Mouse (Mus musculus) limb, embryonic 14.5 days (tissue): ENCODE measurements around the gene Ppp1r15a. TPM values are rescaled to one million over a fixed set of nuclear protein-coding genes. Genes with fewer than 3 reads are reported as not detected.

Source experiments
- ATAC-seq: fragments of 200-750 bp; cut with Nextera tagmentation; 2 replicates; pipeline ENCODE4 v1.8.0; 2017; ENCODE audit warnings: low read depth, moderate number of reproducible peaks, moderate TSS enrichment; ENCODE audit not compliant: low FRiP score
- DNase-seq: peaks from one replicate; pipeline ENCODE4 v3.0.0-alpha.2; 2015; ENCODE audit warnings: low spot score
- H3K27ac ChIP-seq: fragments of 300-500 bp; sonication (generic); replicated peaks from 2 replicates; pipeline ENCODE4 v1.5.1; 2014; ENCODE audit warnings: low read depth, mild to moderate bottlenecking, low read length, moderate library complexity, mixed read lengths
- H3K27me3 ChIP-seq: fragments of 300-500 bp; sonication (generic); 2 replicates; pipeline ENCODE4 v1.6.1; 2014; ENCODE audit warnings: low read length, mixed read lengths; ENCODE audit not compliant: control insufficient read depth, insufficient read depth
- H3K36me3 ChIP-seq: fragments of 300-500 bp; sonication (generic); 2 replicates; pipeline ENCODE4 v1.6.1; 2014; ENCODE audit warnings: mild to moderate bottlenecking, low read length, moderate library complexity, mixed read lengths; ENCODE audit not compliant: control insufficient read depth, insufficient read depth
- H3K4me1 ChIP-seq: fragments of 300-500 bp; sonication (generic); 2 replicates; pipeline ENCODE4 v1.6.1; 2014; ENCODE audit warnings: antibody characterized with exemption, low read length, mixed read lengths; ENCODE audit not compliant: control insufficient read depth, insufficient read depth
- H3K4me2 ChIP-seq: fragments of 300-500 bp; sonication (generic); replicated peaks from 2 replicates; pipeline ENCODE4 v1.6.1; 2014; ENCODE audit warnings: low read depth, mild to moderate bottlenecking, low read length, moderate library complexity; ENCODE audit not compliant: severe bottlenecking
- H3K4me3 ChIP-seq: fragments of 300-500 bp; sonication (generic); replicated peaks from 2 replicates; pipeline ENCODE4 v1.5.1; 2014; ENCODE audit warnings: low read length
- H3K9ac ChIP-seq: fragments of 300-500 bp; sonication (generic); 2 replicates; pipeline ENCODE4 v1.6.1; 2014; ENCODE audit warnings: mild to moderate bottlenecking, low read depth, low read length, moderate library complexity; ENCODE audit not compliant: severe bottlenecking
- H3K9me3 ChIP-seq: fragments of 300-500 bp; sonication (generic); 2 replicates; pipeline ENCODE4 v1.6.1; 2016; ENCODE audit warnings: low read length; ENCODE audit not compliant: control insufficient read depth
- POLR2A ChIP-seq: fragments of 200-500 bp; IDR thresholded peaks from 2 replicates; pipeline ENCODE4 v1.8.0; 2012; ENCODE audit warnings: inconsistent platforms, mild to moderate bottlenecking, moderate library complexity, borderline replicate concordance; ENCODE audit not compliant: insufficient read depth, insufficient read length; ENCODE audit errors: extremely low read depth
- WGBS: fragments of 180-500 bp; shearing (Covaris S2); extraction: QIAGEN DNeasy Blood & Tissue Kit; methylation state at CpG from one replicate; pipeline ENCODE4 v1.1.7; 2014; 5-methylcytosine and 5-hydroxymethylcytosine counted together
- polyA plus RNA-seq, 2 experiments: library from polyadenylated mRNA; depleted of rRNA in 1 of 2; stranded (reverse) in 1 of 2; unstranded in 1 of 2; fragments of >200 nt; fragmentation: Nextera tagmentation in 1 of 2; extraction: Ambion mirVana in 1 of 2; gene quantifications; 2 replicates each; pipeline versions ENCODE4 v1.2.1 to v1.2.3; 2012 to 2014

Ppp1r15a gene
- polyA plus RNA-seq, 2 experiments, result 22.1 to 27.5 TPM

- no peaks in the 10 kb centered on the region for H3K9me3 ChIP-seq
- no peak overlapping the region for H3K9ac ChIP-seq
- no peaks in the 10 kb centered on the region for H3K4me1 ChIP-seq
- H3K4me3 ChIP-seq, result no peak overlapping the region
- no peak for TF ChIP-seq POLR2A
- 0 out of 2 replicates have a peak, but pooled peaks cover 3% of the 10 kb centered on the region for H3K36me3 ChIP-seq
- H3K27ac ChIP-seq, result no peak overlapping the region
- WGBS, result 50% methylated on average over 1 of the region's 1 CpGs
- no peak for DNase-seq
- no peak for ATAC-seq
- no peak overlapping the region for H3K4me2 ChIP-seq
- H3K27me3 ChIP-seq, result no peaks in the 10 kb centered on the region
Observed at GRCm38 (mm10) chr7:45476453-45476852, 49.6 kb downstream of the Ppp1r15a start.

- WGBS, result 64% methylated on average over 16 of the region's 16 CpGs
- H3K9me3 ChIP-seq, result no peaks in the 10 kb centered on the region
- no peak for TF ChIP-seq POLR2A
- no peak overlapping the region for H3K27ac ChIP-seq
- ATAC-seq, result no peak
- H3K36me3 ChIP-seq, result 0 out of 2 replicates have a peak, but pooled peaks cover 3% of the 10 kb centered on the region
- H3K4me1 ChIP-seq, result no peaks in the 10 kb centered on the region
- H3K27me3 ChIP-seq, result no peaks in the 10 kb centered on the region
- H3K9ac ChIP-seq, result peak overlapping the region; percentile 38; the same call in 1 of the 2 replicates
- peak overlapping the region; percentile 41; the same call in 1 of the 2 replicates for H3K4me2 ChIP-seq
- no peak for DNase-seq
- peak overlapping the region; percentile 25; the same call in 1 of the 2 replicates for H3K4me3 ChIP-seq
Observed at GRCm38 (mm10) chr7:45475291-45475969, 50.6 kb downstream of the Ppp1r15a start.

Other genes with a start within 250 kb of the Ppp1r15a start
Only the 30 nearest of the 34 such genes appear.
- gene Hrc, start 191.0 kb downstream of the Ppp1r15a start, polyA plus RNA-seq (2012; rRNA removed), result 9.5 and 17.9 TPM in 2 replicates
- gene Hrc, start 191.0 kb downstream of the Ppp1r15a start, polyA plus RNA-seq (2014; fragmentation: Nextera tagmentation; extraction: Ambion mirVana), result 4.1 and 5.9 TPM in 2 replicates
- 12.3 and 13.8 TPM in 2 replicates for gene Ppfia3, start 159.2 kb downstream of the Ppp1r15a start, polyA plus RNA-seq (2012; rRNA removed)
- 8.4 and 9.0 TPM in 2 replicates for gene Ppfia3, start 159.2 kb downstream of the Ppp1r15a start, polyA plus RNA-seq (2014; fragmentation: Nextera tagmentation; extraction: Ambion mirVana)
- gene Lin7b, start 155.7 kb downstream of the Ppp1r15a start, polyA plus RNA-seq (2012; rRNA removed), result 4.1 and 4.7 TPM in 2 replicates
- gene Lin7b, start 155.7 kb downstream of the Ppp1r15a start, polyA plus RNA-seq (2014; fragmentation: Nextera tagmentation; extraction: Ambion mirVana), result 1.7 and 2.2 TPM in 2 replicates
- gene Snrnp70, start 130.5 kb downstream of the Ppp1r15a start, polyA plus RNA-seq (2012; rRNA removed), result 539 and 694 TPM in 2 replicates
- 69.7 and 73.7 TPM in 2 replicates for gene Snrnp70, start 130.5 kb downstream of the Ppp1r15a start, polyA plus RNA-seq (2014; fragmentation: Nextera tagmentation; extraction: Ambion mirVana)
- 0.10 TPM in 2 replicates for gene Kcna7, start 120.6 kb downstream of the Ppp1r15a start, polyA plus RNA-seq (2012; rRNA removed)
- gene Kcna7, start 120.6 kb downstream of the Ppp1r15a start, polyA plus RNA-seq (2014; fragmentation: Nextera tagmentation; extraction: Ambion mirVana), result 0.11 TPM in 1 of 2 replicates, not detected in the other
- gene Ntf5, start 112.6 kb downstream of the Ppp1r15a start, polyA plus RNA-seq (2012; rRNA removed), result 4.2 and 4.5 TPM in 2 replicates
- gene Ntf5, start 112.6 kb downstream of the Ppp1r15a start, polyA plus RNA-seq (2014; fragmentation: Nextera tagmentation; extraction: Ambion mirVana), result 4.4 and 6.0 TPM in 2 replicates
- gene Lhb, start 105.4 kb downstream of the Ppp1r15a start, polyA plus RNA-seq (2012; rRNA removed), result 0.50 and 1.4 TPM in 2 replicates
- gene Lhb, start 105.4 kb downstream of the Ppp1r15a start, polyA plus RNA-seq (2014; fragmentation: Nextera tagmentation; extraction: Ambion mirVana), result not detected in 2 replicates
- 44.1 and 59.1 TPM in 2 replicates for gene Gys1, start 91.4 kb downstream of the Ppp1r15a start, polyA plus RNA-seq (2012; rRNA removed)
- gene Gys1, start 91.4 kb downstream of the Ppp1r15a start, polyA plus RNA-seq (2014; fragmentation: Nextera tagmentation; extraction: Ambion mirVana), result 35.8 and 37.3 TPM in 2 replicates
- 120 TPM in 2 replicates for gene Ruvbl2, start 88.2 kb downstream of the Ppp1r15a start, polyA plus RNA-seq (2012; rRNA removed)
- 119 and 126 TPM in 2 replicates for gene Ruvbl2, start 88.2 kb downstream of the Ppp1r15a start, polyA plus RNA-seq (2014; fragmentation: Nextera tagmentation; extraction: Ambion mirVana)
- gene Ftl1, start 66.4 kb downstream of the Ppp1r15a start, polyA plus RNA-seq (2012; rRNA removed), result 1,503 and 2,450 TPM in 2 replicates
- gene Ftl1, start 66.4 kb downstream of the Ppp1r15a start, polyA plus RNA-seq (2014; fragmentation: Nextera tagmentation; extraction: Ambion mirVana), result 4,726 and 4,986 TPM in 2 replicates
- gene Bax, start 59.4 kb downstream of the Ppp1r15a start, polyA plus RNA-seq (2012; rRNA removed), result 127 and 164 TPM in 2 replicates
- gene Bax, start 59.4 kb downstream of the Ppp1r15a start, polyA plus RNA-seq (2014; fragmentation: Nextera tagmentation; extraction: Ambion mirVana), result 133 and 140 TPM in 2 replicates
- gene Tulp2, start 44.4 kb downstream of the Ppp1r15a start, polyA plus RNA-seq (2012; rRNA removed), result 0.82 and 1.3 TPM in 2 replicates
- gene Tulp2, start 44.4 kb downstream of the Ppp1r15a start, polyA plus RNA-seq (2014; fragmentation: Nextera tagmentation; extraction: Ambion mirVana), result 1.2 and 2.0 TPM in 2 replicates
- not detected in 2 replicates for gene Gm45808, start 39.5 kb downstream of the Ppp1r15a start, polyA plus RNA-seq (2012; rRNA removed)
- not detected in 2 replicates for gene Gm45808, start 39.5 kb downstream of the Ppp1r15a start, polyA plus RNA-seq (2014; fragmentation: Nextera tagmentation; extraction: Ambion mirVana)
- gene Dhdh, start 37.5 kb downstream of the Ppp1r15a start, polyA plus RNA-seq (2012; rRNA removed), result 2.4 and 2.9 TPM in 2 replicates
- gene Dhdh, start 37.5 kb downstream of the Ppp1r15a start, polyA plus RNA-seq (2014; fragmentation: Nextera tagmentation; extraction: Ambion mirVana), result 2.0 and 2.6 TPM in 2 replicates
- gene Nucb1, start 15.9 kb downstream of the Ppp1r15a start, polyA plus RNA-seq (2012; rRNA removed), result 293 and 299 TPM in 2 replicates
- 239 and 254 TPM in 2 replicates for gene Nucb1, start 15.9 kb downstream of the Ppp1r15a start, polyA plus RNA-seq (2014; fragmentation: Nextera tagmentation; extraction: Ambion mirVana)
- 13.1 and 17.2 TPM in 2 replicates for gene Plekha4, start 62 bp upstream of the Ppp1r15a start, polyA plus RNA-seq (2012; rRNA removed)
- gene Plekha4, start 62 bp upstream of the Ppp1r15a start, polyA plus RNA-seq (2014; fragmentation: Nextera tagmentation; extraction: Ambion mirVana), result 4.3 and 4.6 TPM in 2 replicates
- 1.1 and 1.2 TPM in 2 replicates for gene Hsd17b14, start 28.6 kb upstream of the Ppp1r15a start, polyA plus RNA-seq (2012; rRNA removed)
- 0.44 and 0.92 TPM in 2 replicates for gene Hsd17b14, start 28.6 kb upstream of the Ppp1r15a start, polyA plus RNA-seq (2014; fragmentation: Nextera tagmentation; extraction: Ambion mirVana)
- gene Bcat2, start 43.9 kb upstream of the Ppp1r15a start, polyA plus RNA-seq (2012; rRNA removed), result 67.6 and 71.5 TPM in 2 replicates
- gene Bcat2, start 43.9 kb upstream of the Ppp1r15a start, polyA plus RNA-seq (2014; fragmentation: Nextera tagmentation; extraction: Ambion mirVana), result 57.2 and 60.4 TPM in 2 replicates
- 0.58 and 0.73 TPM in 2 replicates for gene Fgf21, start 89.2 kb upstream of the Ppp1r15a start, polyA plus RNA-seq (2012; rRNA removed)
- gene Fgf21, start 89.2 kb upstream of the Ppp1r15a start, polyA plus RNA-seq (2014; fragmentation: Nextera tagmentation; extraction: Ambion mirVana), result 0.43 and 0.66 TPM in 2 replicates
- gene Fut1, start 91.0 kb upstream of the Ppp1r15a start, polyA plus RNA-seq (2012; rRNA removed), result 1.0 and 1.9 TPM in 2 replicates
- 1.2 and 1.8 TPM in 2 replicates for gene Fut1, start 91.0 kb upstream of the Ppp1r15a start, polyA plus RNA-seq (2014; fragmentation: Nextera tagmentation; extraction: Ambion mirVana)
- gene Izumo1, start 95.5 kb upstream of the Ppp1r15a start, polyA plus RNA-seq (2012; rRNA removed), result 0.33 and 0.43 TPM in 2 replicates
- gene Izumo1, start 95.5 kb upstream of the Ppp1r15a start, polyA plus RNA-seq (2014; fragmentation: Nextera tagmentation; extraction: Ambion mirVana), result 0.39 TPM in 1 of 2 replicates, not detected in the other
- gene Rasip1, start 101.2 kb upstream of the Ppp1r15a start, polyA plus RNA-seq (2012; rRNA removed), result 14.1 and 16.7 TPM in 2 replicates
- 11.0 and 11.8 TPM in 2 replicates for gene Rasip1, start 101.2 kb upstream of the Ppp1r15a start, polyA plus RNA-seq (2014; fragmentation: Nextera tagmentation; extraction: Ambion mirVana)
- 34.6 and 43.9 TPM in 2 replicates for gene Mamstr, start 113.7 kb upstream of the Ppp1r15a start, polyA plus RNA-seq (2012; rRNA removed)
- 15.7 and 19.8 TPM in 2 replicates for gene Mamstr, start 113.7 kb upstream of the Ppp1r15a start, polyA plus RNA-seq (2014; fragmentation: Nextera tagmentation; extraction: Ambion mirVana)
- 1.1 and 1.4 TPM in 2 replicates for gene Fut2, start 140.1 kb upstream of the Ppp1r15a start, polyA plus RNA-seq (2012; rRNA removed)
- gene Fut2, start 140.1 kb upstream of the Ppp1r15a start, polyA plus RNA-seq (2014; fragmentation: Nextera tagmentation; extraction: Ambion mirVana), result 2.2 and 2.9 TPM in 2 replicates
- gene Ntn5, start 157.8 kb upstream of the Ppp1r15a start, polyA plus RNA-seq (2012; rRNA removed), result 1.3 and 2.1 TPM in 2 replicates
- 0.59 and 0.86 TPM in 2 replicates for gene Ntn5, start 157.8 kb upstream of the Ppp1r15a start, polyA plus RNA-seq (2014; fragmentation: Nextera tagmentation; extraction: Ambion mirVana)
- 1.7 and 2.8 TPM in 2 replicates for gene Sec1, start 168.1 kb upstream of the Ppp1r15a start, polyA plus RNA-seq (2012; rRNA removed)
- gene Sec1, start 168.1 kb upstream of the Ppp1r15a start, polyA plus RNA-seq (2014; fragmentation: Nextera tagmentation; extraction: Ambion mirVana), result 0.46 and 0.92 TPM in 2 replicates
- 34.1 and 46.4 TPM in 2 replicates for gene Car11, start 173.6 kb upstream of the Ppp1r15a start, polyA plus RNA-seq (2012; rRNA removed)
- gene Car11, start 173.6 kb upstream of the Ppp1r15a start, polyA plus RNA-seq (2014; fragmentation: Nextera tagmentation; extraction: Ambion mirVana), result 9.5 and 10.6 TPM in 2 replicates
- gene Dbp, start 178.8 kb upstream of the Ppp1r15a start, polyA plus RNA-seq (2012; rRNA removed), result 15.1 and 16.8 TPM in 2 replicates
- gene Dbp, start 178.8 kb upstream of the Ppp1r15a start, polyA plus RNA-seq (2014; fragmentation: Nextera tagmentation; extraction: Ambion mirVana), result 7.0 and 8.9 TPM in 2 replicates
- gene Rpl18, start 189.2 kb upstream of the Ppp1r15a start, polyA plus RNA-seq (2012; rRNA removed), result 1,056 and 1,196 TPM in 2 replicates
- gene Rpl18, start 189.2 kb upstream of the Ppp1r15a start, polyA plus RNA-seq (2014; fragmentation: Nextera tagmentation; extraction: Ambion mirVana), result 1,210 and 1,246 TPM in 2 replicates
- gene Sphk2, start 191.7 kb upstream of the Ppp1r15a start, polyA plus RNA-seq (2012; rRNA removed), result 36.9 and 48.5 TPM in 2 replicates
- gene Sphk2, start 191.7 kb upstream of the Ppp1r15a start, polyA plus RNA-seq (2014; fragmentation: Nextera tagmentation; extraction: Ambion mirVana), result 27.5 and 29.2 TPM in 2 replicates